Mouse (Mus musculus) MN1 (cell line): Measurements from ENCODE around the gene Tmed1.
"Not testable (repeated sequence)": the region's sequence is repeated elsewhere in the genome, so short reads cannot be mapped to it uniquely, and the experiment has no call there.

Experiments
- DNase-seq: peaks from one replicate; pipeline ENCODE4 v3.0.0-alpha.2; 2016; ENCODE audit warnings: low spot score

The Tmed1 gene

GRCm38 (mm10) chr9:21509772-21510688 lies at the start of gene Tmed1:
Tmed1 (minus strand) TSS chr9:21510252.
- peak; percentile 91 for DNase-seq

- no peak for DNase-seq
Measured at GRCm38 (mm10) chr9:21559151-21559550, 49.1 kb upstream of the Tmed1 start.

- DNase-seq, result no peak
Measured at GRCm38 (mm10) chr9:21558366-21558765, 48.3 kb upstream of the Tmed1 start.

- DNase-seq, result no peak
Measured at GRCm38 (mm10) chr9:21557556-21557955, 47.5 kb upstream of the Tmed1 start.

- no peak for DNase-seq
Measured at GRCm38 (mm10) chr9:21556996-21557395, 46.9 kb upstream of the Tmed1 start.

- DNase-seq, result no peak
Measured at GRCm38 (mm10) chr9:21555198-21555742, 45.2 kb upstream of the Tmed1 start.

- DNase-seq, result no peak
Measured at GRCm38 (mm10) chr9:21553607-21554273, 43.7 kb upstream of the Tmed1 start.

- DNase-seq, result no peak
Measured at GRCm38 (mm10) chr9:21551049-21551448, 41.0 kb upstream of the Tmed1 start.

- DNase-seq, result peak; percentile 67
Measured at GRCm38 (mm10) chr9:21547075-21547941, 37.3 kb upstream of the Tmed1 start.

- DNase-seq, result no peak
Measured at GRCm38 (mm10) chr9:21546789-21547074, 36.7 kb upstream of the Tmed1 start, which contains the start of gene Carm1. Carm1 (plus strand) TSS chr9:21546894.

GRCm38 (mm10) chr9:21545916-21546788 lies 36.1 kb upstream of the Tmed1 start:
- peak; percentile 97 for DNase-seq

GRCm38 (mm10) chr9:21545351-21545915 lies 35.4 kb upstream of the Tmed1 start:
- no peak for DNase-seq

GRCm38 (mm10) chr9:21542001-21542400 lies 31.9 kb upstream of the Tmed1 start:
- DNase-seq, result not testable (repeated sequence)

GRCm38 (mm10) chr9:21539981-21540753 lies 30.1 kb upstream of the Tmed1 start:
- no peak for DNase-seq

GRCm38 (mm10) chr9:21537009-21537408 lies 27.0 kb upstream of the Tmed1 start:
- no peak for DNase-seq

- DNase-seq, result no peak
Measured at GRCm38 (mm10) chr9:21536501-21536900, 26.4 kb upstream of the Tmed1 start.

- DNase-seq, result no peak
Measured at GRCm38 (mm10) chr9:21527917-21528324, 17.9 kb upstream of the Tmed1 start.

GRCm38 (mm10) chr9:21527100-21527801 lies 17.2 kb upstream of the Tmed1 start:
- DNase-seq, result no peak

- DNase-seq, result no peak
Measured at GRCm38 (mm10) chr9:21526634-21526944, 16.5 kb upstream of the Tmed1 start.
